Mouse (Mus musculus) left cerebral cortex, postnatal 25 days (tissue): ENCODE measurements at regions not wholly inside any gene's neighbourhood (a gene's known extent, or its start where the extent isn't known, plus 50 kb on each side); places are given as distances from the start of the nearest gene placed in this dataset.

Source experiments
- DNase-seq, 2 experiments: peaks; one replicate each; pipeline ENCODE4 v3.0.0; 2022; ENCODE audit warnings: low spot score in 2 of 2, mixed read lengths in 1 of 2
- intact Hi-C: fragments of 180-260 bp; cut with DNase I; formaldehyde crosslinking; loops from one replicate; pipeline ENCODE4 v1.15.1; 2025

DNA sequence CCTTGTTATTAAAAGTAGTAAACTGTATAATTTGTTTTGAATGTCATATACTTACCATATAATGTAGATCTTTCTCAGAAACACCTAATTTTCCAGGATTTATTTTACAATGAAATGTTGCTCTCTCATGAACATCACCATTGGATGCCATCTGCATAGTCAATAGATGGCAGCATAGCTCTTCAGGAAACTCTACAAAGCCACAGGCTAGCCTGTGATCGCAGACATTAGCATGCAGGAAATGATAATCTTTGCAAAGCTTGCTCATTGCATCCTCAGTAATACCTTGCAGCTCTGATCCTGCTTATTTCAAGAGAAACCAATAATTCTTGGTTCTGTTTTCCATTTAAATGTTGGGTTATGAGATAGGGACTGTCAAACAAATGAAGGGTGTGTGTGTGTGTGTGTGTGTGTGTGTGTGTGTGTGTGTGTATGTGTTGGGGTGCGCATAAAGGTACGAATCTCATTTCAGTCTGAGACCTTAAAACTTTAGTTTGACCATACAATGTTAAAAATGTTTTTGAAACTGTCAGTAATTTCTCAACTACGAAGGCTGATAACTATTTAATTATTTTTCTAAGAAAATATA lies 1595.1 kb upstream of the Pcdh10 start:
- peak; percentile 30 to 56 for DNase-seq
- intact Hi-C loops, result loop anchor here (10.0 kb wide), 1 partner anchor 1582 kb away; no protein-coding TSS in a partner anchor

DNA sequence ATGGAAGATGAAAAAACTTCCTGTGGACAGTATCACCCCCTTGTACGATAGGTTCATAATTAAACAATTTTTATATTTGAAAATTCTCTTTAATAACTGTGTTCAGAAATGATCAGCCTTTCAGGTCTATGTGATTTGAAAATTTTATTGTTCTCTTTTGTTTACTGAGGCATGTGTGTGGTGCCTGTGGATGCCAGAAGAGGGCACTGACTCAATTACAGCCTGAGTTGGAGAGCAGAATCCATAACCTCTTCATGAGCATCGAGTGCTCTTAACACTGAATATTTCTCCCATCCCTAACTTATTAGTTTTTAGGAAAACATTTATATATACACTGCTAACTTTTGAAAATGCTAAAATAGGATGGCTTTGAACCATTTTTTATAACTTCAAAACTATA lies 1594.0 kb upstream of the Pcdh10 start:
- intact Hi-C loops, result loop anchor here (10.0 kb wide), 1 partner anchor 1581 kb away; no protein-coding TSS in a partner anchor
- DNase-seq, result no peak
